Mouse (Mus musculus) small intestine, adult 2 months (tissue): ENCODE data around the gene Lmo4. TPM values are rescaled to one million over a fixed set of nuclear protein-coding genes. Genes with fewer than 3 reads are reported as not detected.

Experiments used
- H3K27ac ChIP-seq: fragments of 200-500 bp; 2 replicates; pipeline ENCODE4 v1.5.1; 2012; ENCODE audit warnings: low read depth, low read length, control low read depth, inconsistent platforms; ENCODE audit not compliant: insufficient read depth
- H3K27me3 ChIP-seq: fragments of 200-500 bp; 2 replicates; pipeline ENCODE4 v1.6.1; 2012; ENCODE audit warnings: mild to moderate bottlenecking, moderate library complexity, low read length, inconsistent platforms; ENCODE audit not compliant: control insufficient read depth, insufficient read depth
- H3K36me3 ChIP-seq: fragments of 200-500 bp; 2 replicates; pipeline ENCODE4 v1.6.1; 2012; ENCODE audit warnings: mild to moderate bottlenecking, low read length, control low read depth, inconsistent platforms; ENCODE audit not compliant: control insufficient read depth, insufficient read depth
- H3K4me1 ChIP-seq: fragments of 200-500 bp; 2 replicates; pipeline ENCODE4 v1.6.1; 2012; ENCODE audit warnings: low read length, inconsistent platforms, mixed read lengths; ENCODE audit not compliant: control insufficient read depth, insufficient read depth, insufficient read length
- H3K4me3 ChIP-seq: fragments of 200-500 bp; 2 replicates; pipeline ENCODE4 v1.5.1; 2012; ENCODE audit warnings: low read depth, mild to moderate bottlenecking, control low read depth, inconsistent platforms, low read length, moderate library complexity
- CTCF ChIP-seq: fragments of 200-500 bp; IDR thresholded peaks from 2 replicates; pipeline ENCODE4 v1.5.1; 2012; ENCODE audit warnings: low read depth, mild to moderate bottlenecking, control low read depth, inconsistent platforms, low read length, moderate library complexity, mixed read lengths; ENCODE audit not compliant: insufficient replicate concordance, insufficient read length; ENCODE audit errors: extremely low read depth
- POLR2A ChIP-seq: fragments of 200-500 bp; IDR thresholded peaks from 2 replicates; pipeline ENCODE4 v1.6.1; 2012; ENCODE audit warnings: low read depth, mild to moderate bottlenecking, control low read depth, inconsistent platforms, low read length, moderate library complexity
- WGBS: fragments of 180-500 bp; shearing (Covaris S2); methylation state at CpG from one replicate; pipeline ENCODE4 v1.1.7; 2018; 5-methylcytosine and 5-hydroxymethylcytosine counted together
- polyA plus RNA-seq: library from polyadenylated mRNA; depleted of rRNA; stranded (reverse); fragments of >200 nt; gene quantifications from 2 replicates; pipeline ENCODE4 v1.2.3, GENCODE M21; 2012

The Lmo4 gene
- polyA plus RNA-seq, 1 experiment, result 23.8 TPM

GRCm38 (mm10) chr3:144203259-144203987 lies 1.6 kb downstream of the Lmo4 start:
- WGBS, result under 1% methylated on average over 15 of the region's 15 CpGs
- TF ChIP-seq POLR2A (no peak), CTCF (no peak)

GRCm38 (mm10) chr3:144202574-144203258 lies 2.3 kb downstream of the Lmo4 start:
- no peak for TF ChIP-seq POLR2A
- no peak for TF ChIP-seq CTCF
- Histone ChIP-seq H3K27me3 (no peaks in the 10 kb centered on the region), H3K36me3 (no peaks in the 10 kb centered on the region), H3K4me1 (peaks cover 5% of the 10 kb centered on the region; the same call in 1 of the 2 replicates), H3K27ac (peak overlapping the region; percentile 23; the same call in 1 of the 2 replicates), H3K4me3 (peak overlapping the region; percentile 73)
- WGBS, result 0% methylated on average over 14 of the region's 14 CpGs

More at GRCm38 (mm10) chr3:144203259-144203987, 1.6 kb downstream of the Lmo4 start:
- peak overlapping the region; percentile 23; the same call in 1 of the 2 replicates for H3K27ac ChIP-seq
- H3K4me3 ChIP-seq, result peak overlapping the region; percentile 48
- H3K4me1 ChIP-seq, result peaks cover 5% of the 10 kb centered on the region; the same call in 1 of the 2 replicates
- no peaks in the 10 kb centered on the region for H3K27me3 ChIP-seq
- no peaks in the 10 kb centered on the region for H3K36me3 ChIP-seq

GRCm38 (mm10) chr3:144201794-144202573 lies 3.0 kb downstream of the Lmo4 start:
- Histone ChIP-seq H3K27me3 (no peaks in the 10 kb centered on the region), H3K4me1 (peaks cover 3% of the 10 kb centered on the region; the same call in 1 of the 2 replicates), H3K36me3 (no peaks in the 10 kb centered on the region), H3K4me3 (peak overlapping the region; percentile 73), H3K27ac (peak overlapping the region; percentile 47)
- no peak for TF ChIP-seq POLR2A
- TF ChIP-seq CTCF, result no peak
- WGBS, result 1% methylated on average over 64 of the region's 64 CpGs

DNA sequence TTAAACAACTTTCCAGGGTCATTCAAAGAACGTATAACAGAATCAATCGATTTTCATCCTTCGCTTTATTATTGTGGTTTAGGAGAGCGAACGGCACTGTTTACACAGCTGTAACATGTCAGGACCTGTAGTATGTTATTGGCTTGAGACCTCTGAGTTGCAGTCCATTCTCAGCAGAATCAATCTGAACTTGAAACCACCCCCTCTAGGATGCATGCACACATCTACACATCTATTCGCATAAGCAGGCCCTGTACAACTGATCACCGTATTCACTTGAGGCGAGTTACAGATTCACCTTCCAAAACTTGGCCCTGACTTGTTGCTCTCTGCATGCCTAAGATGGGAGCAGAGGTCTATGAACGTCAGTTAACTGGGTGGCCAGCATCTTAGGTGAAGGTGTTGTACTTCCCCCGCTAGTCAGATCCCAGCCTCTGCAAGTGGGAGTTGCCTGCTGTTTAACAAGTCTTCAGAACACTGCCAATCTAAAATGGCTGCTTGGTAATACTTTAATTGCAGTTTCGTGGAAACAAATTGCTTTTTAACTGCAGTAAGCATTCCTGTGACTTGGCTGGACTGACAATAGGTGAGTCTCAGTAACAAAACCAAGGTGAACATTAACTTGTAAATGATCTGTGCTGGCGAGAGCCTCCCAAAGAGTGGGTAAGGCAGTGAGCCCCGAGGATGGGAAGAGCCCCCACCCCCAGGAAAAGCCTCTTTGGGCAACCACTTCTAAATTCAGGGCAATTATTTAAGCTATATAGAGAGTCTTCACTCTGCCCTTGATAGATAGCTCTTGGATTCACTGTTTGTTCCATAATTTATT lies 19.5 kb downstream of the Lmo4 start:
- WGBS, result 29% methylated on average over 13 of the region's 13 CpGs
- TF ChIP-seq POLR2A, result no peak
- no peak for TF ChIP-seq CTCF
- Histone ChIP-seq H3K27me3 (no peaks in the 10 kb centered on the region), H3K4me1 (no peaks in the 10 kb centered on the region; the same call in 1 of the 2 replicates), H3K36me3 (peaks cover 19% of the 10 kb centered on the region), H3K27ac (no peak overlapping the region), H3K4me3 (no peak overlapping the region)

DNA sequence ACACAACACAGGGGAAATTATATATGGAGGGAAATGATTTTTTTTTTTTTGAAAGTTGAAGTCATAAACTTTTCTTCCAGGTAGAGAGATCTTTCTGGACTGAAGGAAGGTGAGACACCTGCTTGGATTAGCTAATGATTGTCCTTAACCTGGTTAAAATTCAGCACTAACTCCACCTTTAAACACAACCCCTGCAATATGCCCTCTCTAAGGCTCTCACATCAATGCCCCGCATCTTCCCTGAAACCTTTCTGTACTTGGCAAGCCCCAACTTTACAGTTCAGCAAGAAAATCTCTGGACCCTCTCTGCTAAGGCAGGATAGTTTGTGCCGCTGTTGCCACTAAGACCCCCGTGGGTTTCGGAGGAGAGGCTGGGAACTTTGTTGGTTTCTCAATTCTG lies 20.1 kb downstream of the Lmo4 start:
- WGBS, result 36% methylated on average over 4 of the region's 4 CpGs

DNA sequence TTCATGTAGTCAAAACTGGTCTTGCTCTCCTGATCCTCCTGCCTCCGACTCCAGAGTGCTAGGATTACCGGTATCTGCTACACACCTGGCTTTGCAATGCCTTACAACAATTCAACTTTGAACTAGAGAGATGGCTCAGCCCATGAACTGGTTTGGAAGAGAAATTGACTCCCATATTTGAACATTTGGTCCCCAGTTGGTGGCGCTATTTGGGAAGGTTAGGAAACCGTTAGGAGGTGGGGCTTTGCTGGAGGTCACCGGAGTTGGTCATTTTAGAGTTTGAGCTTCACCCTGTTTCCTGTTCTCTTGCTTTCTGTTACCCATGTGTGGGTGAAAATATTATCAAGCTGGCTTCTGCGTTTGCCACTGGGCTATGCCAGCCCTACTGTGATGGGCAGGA lies 22.8 kb downstream of the Lmo4 start:
- peaks cover 1% of the 10 kb centered on the region; the same call in 1 of the 2 replicates for H3K36me3 ChIP-seq
- no peaks in the 10 kb centered on the region; the same call in 1 of the 2 replicates for H3K4me1 ChIP-seq
- H3K4me3 ChIP-seq, result no peak overlapping the region
- TF ChIP-seq POLR2A (no peak), CTCF (no peak)
- no peak overlapping the region for H3K27ac ChIP-seq
- no peaks in the 10 kb centered on the region for H3K27me3 ChIP-seq
- 83% methylated on average over 6 of the region's 6 CpGs for WGBS

More for the DNA sequence above, 20.1 kb downstream of the Lmo4 start:
- Histone ChIP-seq H3K27ac (no peak overlapping the region), H3K27me3 (no peaks in the 10 kb centered on the region), H3K4me3 (no peak overlapping the region), H3K36me3 (peaks cover 13% of the 10 kb centered on the region), H3K4me1 (no peaks in the 10 kb centered on the region; the same call in 1 of the 2 replicates)
- TF ChIP-seq CTCF (no peak), POLR2A (no peak)
